Mouse (Mus musculus) ES-Bruce4 (cell line): ENCODE results near the gene Mfn2. TPM values are rescaled to one million over a fixed set of nuclear protein-coding genes. Genes with fewer than 3 reads are reported as not detected.

ENCODE experiments used
- H3K27ac ChIP-seq: 2 replicates; pipeline ENCODE4 v1.5.1; 2012; ENCODE audit warnings: low read length, inconsistent platforms; ENCODE audit not compliant: insufficient read depth
- H3K27me3 ChIP-seq: 2 replicates; pipeline ENCODE4 v1.6.1; 2012; ENCODE audit warnings: mild to moderate bottlenecking, low read length, inconsistent platforms; ENCODE audit not compliant: control insufficient read depth, poor library complexity, insufficient read depth, severe bottlenecking
- H3K36me3 ChIP-seq: 2 replicates; pipeline ENCODE4 v1.6.1; 2012; ENCODE audit warnings: inconsistent platforms, mild to moderate bottlenecking, low read length, moderate library complexity; ENCODE audit not compliant: control insufficient read depth, poor library complexity, insufficient read depth, severe bottlenecking
- H3K4me1 ChIP-seq: one replicate; pipeline ENCODE4 v1.8.1; 2011; ENCODE audit warnings: low read length; ENCODE audit not compliant: control insufficient read depth, insufficient read depth
- H3K4me3 ChIP-seq: 2 replicates; pipeline ENCODE4 v1.5.1; 2011; ENCODE audit warnings: low read depth, mild to moderate bottlenecking, low read length
- H3K9ac ChIP-seq: 2 replicates; pipeline ENCODE4 v1.6.1; 2012; ENCODE audit warnings: low read depth, mild to moderate bottlenecking, inconsistent platforms; ENCODE audit not compliant: poor library complexity, severe bottlenecking
- H3K9me3 ChIP-seq: replicated peaks from 2 replicates; pipeline ENCODE4 v1.6.1; 2012; ENCODE audit warnings: mild to moderate bottlenecking, low read length, inconsistent platforms; ENCODE audit not compliant: control insufficient read depth, poor library complexity, insufficient read depth, severe bottlenecking
- CTCF ChIP-seq: IDR thresholded peaks from one replicate; pipeline ENCODE4 v1.8.1; 2011; ENCODE audit warnings: low read depth, low read length
- EP300 ChIP-seq: IDR thresholded peaks from 2 replicates; pipeline ENCODE4 v1.6.1; 2011; ENCODE audit warnings: low read depth, low read length; ENCODE audit not compliant: insufficient read depth
- POLR2A ChIP-seq: IDR thresholded peaks from one replicate; pipeline ENCODE4 v1.8.1; 2011; ENCODE audit warnings: low read length; ENCODE audit not compliant: insufficient read depth
- polyA plus RNA-seq: library from polyadenylated mRNA; stranded (reverse); fragments of >200 nt; gene quantifications from 2 replicates; pipeline ENCODE4 v1.2.4, GENCODE M21; 2011; ENCODE audit warnings: low read depth; ENCODE audit not compliant: missing spikeins, insufficient read depth, insufficient read length

Mfn2 gene
- polyA plus RNA-seq, 1 experiment, result 14.6 TPM

GRCm38 (mm10) chr4:147940576-147941044 lies 36.1 kb upstream of the Mfn2 start, which contains the start of gene 2510039O18Rik:
Gene 2510039O18Rik, plus strand, starts transcription at chr4:147940895.
- Histone ChIP-seq H3K27me3 (no peaks in the 10 kb centered on the region), H3K27ac (no peak within 1 kb of the TSS), H3K9ac (peak within 1 kb of the TSS; percentile 60), H3K9me3 (no peaks in the 10 kb centered on the region), H3K4me1 (peaks cover 6% of the 10 kb centered on the region), H3K36me3 (no peaks in the 10 kb centered on the region), H3K4me3 (peak within 1 kb of the TSS; percentile 84)
- TF ChIP-seq POLR2A (no peak), EP300 (no peak), CTCF (no peak)

GRCm38 (mm10) chr4:147940111-147940510 lies 35.6 kb upstream of the Mfn2 start:
- Histone ChIP-seq H3K4me3 (no peak overlapping the region), H3K9me3 (no peaks in the 10 kb centered on the region), H3K27ac (no peak overlapping the region), H3K4me1 (peaks cover 7% of the 10 kb centered on the region), H3K9ac (0 out of 2 replicates have a peak overlapping the region, but pooled peaks have one; percentile 20), H3K36me3 (no peaks in the 10 kb centered on the region), H3K27me3 (no peaks in the 10 kb centered on the region)
- TF ChIP-seq EP300 (no peak), POLR2A (no peak), CTCF (no peak)

GRCm38 (mm10) chr4:147938148-147939096 lies 33.9 kb upstream of the Mfn2 start:
- no peak overlapping the region for H3K27ac ChIP-seq
- H3K4me1 ChIP-seq, result peaks cover 9% of the 10 kb centered on the region
- no peaks in the 10 kb centered on the region for H3K36me3 ChIP-seq
- H3K4me3 ChIP-seq, result no peak overlapping the region
- TF ChIP-seq EP300 (0 out of 2 replicates have a peak, but pooled peaks have one; percentile 21), CTCF (no peak)
- no peaks in the 10 kb centered on the region for H3K27me3 ChIP-seq
- H3K9ac ChIP-seq, result no peak overlapping the region
- no peaks in the 10 kb centered on the region for H3K9me3 ChIP-seq

- TF ChIP-seq EP300 (peak; percentile 56), POLR2A (no peak)
- H3K9ac ChIP-seq, result no peak overlapping the region
- H3K9me3 ChIP-seq, result no peaks in the 10 kb centered on the region
- no peaks in the 10 kb centered on the region for H3K36me3 ChIP-seq
- H3K4me3 ChIP-seq, result no peak overlapping the region
- no peaks in the 10 kb centered on the region for H3K27me3 ChIP-seq
- peak overlapping the region; percentile 63 for H3K27ac ChIP-seq
- H3K4me1 ChIP-seq, result peaks cover 9% of the 10 kb centered on the region
Measured at GRCm38 (mm10) chr4:147937486-147937885, 33.0 kb upstream of the Mfn2 start.

GRCm38 (mm10) chr4:147937021-147937420 lies 32.5 kb upstream of the Mfn2 start:
- Histone ChIP-seq H3K4me3 (peak overlapping the region; percentile 92), H3K4me1 (peaks cover 9% of the 10 kb centered on the region), H3K27me3 (no peaks in the 10 kb centered on the region), H3K9ac (peak overlapping the region; percentile 76; the same call in 1 of the 2 replicates), H3K27ac (peak overlapping the region; percentile 55), H3K36me3 (no peaks in the 10 kb centered on the region), H3K9me3 (no peaks in the 10 kb centered on the region)
- TF ChIP-seq EP300 (no peak), CTCF (no peak), POLR2A (no peak)

GRCm38 (mm10) chr4:147936331-147936954 lies 31.9 kb upstream of the Mfn2 start, which contains the start of gene Plod1:
Gene Plod1, minus strand, starts transcription at chr4:147936767.
- peaks cover 9% of the 10 kb centered on the region for H3K4me1 ChIP-seq
- H3K27ac ChIP-seq, result peak within 1 kb of the TSS; percentile 55
- H3K4me3 ChIP-seq, result peak within 1 kb of the TSS; percentile 92
- TF ChIP-seq CTCF (peak; percentile 16), EP300 (no peak), POLR2A (peak; percentile 79)
- H3K9me3 ChIP-seq, result no peaks in the 10 kb centered on the region
- no peaks in the 10 kb centered on the region for H3K36me3 ChIP-seq
- no peaks in the 10 kb centered on the region for H3K27me3 ChIP-seq
- peak within 1 kb of the TSS; percentile 76 for H3K9ac ChIP-seq
